Mouse (Mus musculus) testis, postnatal 10 days (tissue): ENCODE results near the gene Ccz1.

Source experiments
- DNase-seq: peaks from one replicate; pipeline ENCODE4 v3.0.0; 2021; ENCODE audit warnings: low spot score

The Ccz1 gene

GRCm38 (mm10) chr5:143993849-143994248 lies 20.8 kb downstream of the Ccz1 start:
- DNase-seq, result no peak

GRCm38 (mm10) chr5:143993260-143993659 lies 21.4 kb downstream of the Ccz1 start:
- DNase-seq, result no peak

GRCm38 (mm10) chr5:143992661-143993060 lies 22.0 kb downstream of the Ccz1 start:
- DNase-seq, result no peak

- no peak for DNase-seq
Measured at GRCm38 (mm10) chr5:143990086-143990485, 24.6 kb downstream of the Ccz1 start.

- no peak for DNase-seq
Measured at GRCm38 (mm10) chr5:143989046-143989445, 25.6 kb downstream of the Ccz1 start.

- no peak for DNase-seq
Measured at GRCm38 (mm10) chr5:143987596-143987995, 27.1 kb downstream of the Ccz1 start.

GRCm38 (mm10) chr5:143985381-143985780 lies 29.3 kb downstream of the Ccz1 start:
- DNase-seq, result no peak

- no peak for DNase-seq
Measured at GRCm38 (mm10) chr5:143982361-143982760, 32.3 kb downstream of the Ccz1 start.

- DNase-seq, result no peak
Measured at GRCm38 (mm10) chr5:143980858-143981257, 33.8 kb downstream of the Ccz1 start.

- DNase-seq, result no peak
Measured at GRCm38 (mm10) chr5:143976726-143977431, 37.8 kb downstream of the Ccz1 start.

GRCm38 (mm10) chr5:143976232-143976631 lies 38.4 kb downstream of the Ccz1 start:
- DNase-seq, result no peak

- DNase-seq, result no peak
Measured at GRCm38 (mm10) chr5:143975631-143975933, 39.1 kb downstream of the Ccz1 start.

- DNase-seq, result peak; percentile 76
Measured at GRCm38 (mm10) chr5:143974931-143975630, 39.6 kb downstream of the Ccz1 start.

- no peak for DNase-seq
Measured at GRCm38 (mm10) chr5:143972628-143973027, 42.0 kb downstream of the Ccz1 start.

- DNase-seq, result no peak
Measured at GRCm38 (mm10) chr5:143966671-143967070, 48.0 kb downstream of the Ccz1 start.

- DNase-seq, result no peak
Measured at GRCm38 (mm10) chr5:143965586-143966345, 48.9 kb downstream of the Ccz1 start.

GRCm38 (mm10) chr5:143961176-143961575 lies 53.5 kb downstream of the Ccz1 start:
- DNase-seq, result no peak

- DNase-seq, result no peak
Measured at GRCm38 (mm10) chr5:143959551-143959950, 55.1 kb downstream of the Ccz1 start.

GRCm38 (mm10) chr5:143957101-143957500 lies 57.6 kb downstream of the Ccz1 start:
- no peak for DNase-seq

- DNase-seq, result no peak
Measured at GRCm38 (mm10) chr5:143950016-143950415, 64.7 kb downstream of the Ccz1 start.

GRCm38 (mm10) chr5:143948361-143948760 lies 66.3 kb downstream of the Ccz1 start:
- DNase-seq, result no peak

GRCm38 (mm10) chr5:143943231-143944125 lies 71.2 kb downstream of the Ccz1 start:
- no peak for DNase-seq
